Mouse (Mus musculus) layer of hippocampus, adult 8-10 months (tissue): ENCODE results near the gene Gpam. TPM values are rescaled to one million over a fixed set of nuclear protein-coding genes. Genes with fewer than 3 reads are reported as not detected.

Experiments used
- DNase-seq, 2 experiments: peaks; one replicate each; pipeline ENCODE4 v3.0.0; 2022; ENCODE audit warnings: low spot score in 2 of 2
- total RNA-seq, 4 experiments: library from RNA; stranded (reverse); gene quantifications; 2 replicates each; pipeline ENCODE4 v1.2.4; 2022

Gpam gene
- total RNA-seq, 4 experiments from 2014 or later, result 47.2 to 72.0 (median 60.2) TPM

- no peak for DNase-seq
Measured at GRCm38 (mm10) chr19:55139301-55139700, 12.3 kb upstream of the Gpam start.

DNA sequence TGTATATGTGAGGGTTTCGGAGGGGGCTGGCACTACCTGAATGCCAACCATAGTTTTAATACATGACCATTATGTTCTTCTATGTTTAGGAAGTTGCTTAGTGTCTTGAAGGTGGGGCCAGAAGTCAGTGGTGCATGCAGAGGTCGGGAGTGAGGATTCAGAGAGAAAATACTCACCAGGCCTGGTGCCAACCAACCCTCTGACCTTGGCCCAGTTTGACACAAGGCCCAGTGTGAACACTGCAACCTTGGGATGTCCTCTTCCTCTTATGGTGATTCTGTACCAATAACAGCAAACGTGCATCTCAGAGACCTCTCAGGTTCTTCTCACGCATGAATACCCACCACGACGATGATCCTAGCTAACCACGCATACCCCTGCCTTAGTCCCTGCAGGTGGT is 11.5 kb upstream of the Gpam start:
- no peak for DNase-seq

- no peak for DNase-seq
Measured at GRCm38 (mm10) chr19:55137884-55138283, 10.8 kb upstream of the Gpam start.

GRCm38 (mm10) chr19:55136693-55137427 is 9.8 kb upstream of the Gpam start:
- no peak for DNase-seq

DNA sequence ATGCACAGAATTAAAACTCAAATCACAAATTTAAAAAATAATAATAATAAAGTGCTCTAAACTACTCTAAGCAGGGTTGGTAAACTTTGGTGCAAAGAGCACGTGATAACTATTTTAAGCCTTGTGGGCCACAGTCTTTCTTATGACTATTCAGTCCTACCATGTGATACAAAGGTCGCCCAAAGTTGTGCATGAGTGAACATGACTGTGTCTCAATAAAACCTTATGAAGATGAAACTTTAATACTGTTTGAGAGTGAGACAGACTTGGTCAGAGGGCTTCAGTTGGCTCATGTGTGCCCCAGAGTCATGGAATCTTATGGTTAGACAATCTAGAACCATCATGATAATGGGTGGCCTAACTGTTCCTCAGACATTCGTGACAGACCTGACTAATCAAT is 8.9 kb upstream of the Gpam start:
- DNase-seq, result no peak

DNA sequence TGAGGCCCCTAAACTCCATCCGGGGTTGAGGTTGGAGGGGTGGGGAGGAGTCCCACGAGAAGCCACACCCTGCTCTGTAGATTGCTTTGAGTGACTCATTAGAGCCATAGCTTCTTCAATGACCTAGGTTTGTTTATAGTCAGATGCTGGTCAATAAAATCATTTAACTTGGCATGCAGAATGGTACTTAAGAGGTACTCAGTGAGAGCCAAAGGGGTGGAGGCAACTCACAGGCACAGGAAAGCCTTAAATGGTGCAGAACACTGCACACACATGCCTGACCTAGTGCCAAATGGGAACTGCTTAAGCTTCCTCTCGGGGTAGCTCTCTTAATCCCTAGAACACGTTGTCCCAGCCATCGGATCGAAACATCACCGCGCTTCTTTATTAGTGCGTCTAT is 7.5 kb upstream of the Gpam start:
- no peak for DNase-seq

- DNase-seq, result no peak
Measured at GRCm38 (mm10) chr19:55132476-55132875, 5.4 kb upstream of the Gpam start.

DNA sequence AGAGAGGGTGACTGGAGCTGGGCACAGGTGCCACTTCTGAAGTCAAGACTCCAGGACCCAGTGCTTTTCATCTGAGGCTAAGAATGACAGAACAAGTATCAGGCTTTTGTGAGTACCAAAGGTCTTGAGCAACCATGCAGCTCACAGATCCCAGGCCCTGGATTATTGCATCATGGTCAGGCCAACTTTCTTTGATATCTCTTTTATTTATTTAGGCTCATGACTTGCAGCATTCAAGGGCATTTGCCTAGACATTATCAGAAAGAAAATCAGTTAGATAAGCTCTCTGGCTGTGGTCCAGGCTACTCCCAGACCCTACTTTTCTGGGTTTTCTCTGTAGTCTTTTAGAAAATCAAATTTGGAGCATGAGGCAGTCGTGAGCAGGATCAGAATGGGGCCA is 4.7 kb upstream of the Gpam start:
- no peak for DNase-seq

DNA sequence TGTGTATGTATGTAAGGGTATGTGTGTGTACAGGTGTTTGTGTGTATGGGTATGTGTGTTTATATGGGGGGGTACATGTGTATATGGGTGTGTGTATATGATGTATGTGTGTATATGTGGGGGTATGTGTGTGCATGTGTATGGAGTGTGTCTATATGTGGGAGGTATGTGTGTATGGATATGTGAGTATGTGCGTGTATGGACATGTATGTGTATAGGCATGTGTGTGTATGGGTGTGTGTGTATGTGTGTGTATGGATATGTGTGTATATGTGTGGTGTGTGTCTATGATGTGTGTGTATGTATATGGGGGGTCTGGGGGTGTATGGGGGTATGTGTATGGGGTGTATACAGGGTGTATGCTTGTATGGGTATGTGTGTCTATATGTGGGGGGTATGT is 1.4 kb upstream of the Gpam start:
- no peak for DNase-seq

DNA sequence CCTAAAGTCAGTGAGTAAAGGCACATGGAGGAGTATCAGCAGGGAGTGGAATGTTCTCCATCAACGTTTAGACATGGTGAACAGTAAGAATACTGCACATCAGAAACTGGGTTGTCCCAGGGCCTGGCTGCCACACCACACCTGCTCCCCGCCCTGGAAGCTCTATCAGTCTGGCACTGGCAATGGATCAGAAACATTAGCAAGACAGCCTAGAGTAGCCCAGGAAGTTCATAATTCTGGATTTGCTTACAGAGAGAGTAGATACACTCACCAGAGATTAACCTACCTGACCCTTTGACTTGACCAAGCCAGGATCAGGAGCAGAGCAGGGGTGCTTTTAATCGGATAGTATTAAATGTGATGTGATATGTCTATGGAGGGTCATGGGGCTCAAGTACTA is 1.6 kb downstream of the Gpam start:
- no peak for DNase-seq

DNA sequence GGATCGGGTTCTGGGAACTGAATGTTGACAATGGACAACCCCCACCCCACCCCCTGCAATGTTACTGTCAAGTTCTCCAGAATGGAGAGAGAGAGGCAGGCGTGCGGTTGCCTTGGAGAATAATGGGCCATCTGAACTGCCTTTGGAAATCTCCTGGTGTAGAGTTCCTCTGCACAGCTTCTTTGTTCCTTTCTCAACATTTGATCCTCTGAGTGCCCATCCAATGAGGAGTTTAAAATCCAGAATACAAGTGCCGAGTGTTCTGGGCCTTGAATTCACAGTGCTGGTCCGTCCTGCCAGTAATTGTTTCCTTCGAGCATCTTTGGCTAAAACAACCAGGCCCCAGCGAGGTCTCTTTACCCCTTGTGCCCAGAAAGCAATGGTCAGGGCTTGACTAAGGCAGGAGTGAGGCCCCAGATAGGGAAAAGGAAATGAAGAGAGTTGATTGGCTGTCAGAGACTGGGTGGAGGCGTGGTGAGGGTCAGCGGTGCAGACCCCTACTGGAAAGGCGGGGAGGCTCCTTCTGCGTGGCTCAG is 4.0 kb downstream of the Gpam start:
- DNase-seq, result peak; percentile 31 to 43

GRCm38 (mm10) chr19:55122351-55122980 is 4.6 kb downstream of the Gpam start:
- peak in 1 of 2 experiments; percentile 18 for DNase-seq

DNA sequence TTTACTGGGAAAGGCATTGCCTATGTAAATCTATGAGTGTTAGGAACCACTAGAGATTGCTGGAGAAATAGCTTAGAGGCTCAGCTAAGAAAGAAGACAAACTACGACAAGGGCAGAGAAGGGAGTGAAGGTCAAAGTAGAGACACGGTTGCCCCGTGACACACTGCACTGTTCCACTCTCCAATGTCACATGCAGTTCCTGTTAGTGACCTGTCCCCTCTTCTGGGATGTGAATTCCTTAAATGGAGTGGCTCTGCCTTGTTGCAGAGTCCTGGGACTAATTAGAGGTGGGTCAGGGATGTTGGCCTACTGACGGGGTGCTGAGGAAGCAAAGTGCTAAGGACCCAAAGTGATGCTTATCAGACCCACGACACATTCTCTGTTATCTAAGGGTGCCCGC is 5.2 kb downstream of the Gpam start:
- DNase-seq, result no peak

DNA sequence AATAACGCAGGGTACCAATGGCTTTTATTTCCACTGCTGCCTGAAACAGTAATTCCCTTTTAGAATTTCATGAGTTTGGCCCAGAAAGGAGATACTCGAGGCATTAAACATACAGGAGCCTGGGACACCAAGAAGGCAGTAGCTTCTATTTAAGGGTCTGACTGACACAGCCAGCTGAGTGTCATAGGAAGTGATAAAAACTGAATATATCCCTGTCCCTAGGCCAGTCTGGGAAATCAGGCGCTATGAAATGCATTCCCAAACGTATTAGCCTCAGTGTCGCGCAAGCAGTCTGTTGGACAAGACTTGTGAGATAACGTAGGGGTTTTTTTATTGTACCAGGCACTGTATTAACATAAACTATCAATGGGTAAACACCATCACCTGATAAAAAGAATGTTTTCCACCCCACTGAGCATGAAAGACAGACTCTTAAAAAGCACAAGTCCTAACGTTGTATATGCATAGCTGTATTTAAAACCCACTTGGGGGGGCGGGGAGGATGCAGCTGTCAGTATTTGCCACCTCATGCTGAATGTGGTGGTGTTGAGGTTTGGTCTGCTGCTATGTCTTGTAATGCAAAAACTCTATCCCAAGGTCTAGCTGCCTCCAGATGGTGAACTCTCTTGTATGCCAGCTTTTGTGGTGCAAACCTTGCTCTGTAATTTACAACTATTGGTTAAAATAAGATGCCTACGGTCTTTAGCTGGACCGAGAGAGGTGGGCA is 6.4 kb downstream of the Gpam start:
- no peak for DNase-seq

- DNase-seq, result no peak
Measured at GRCm38 (mm10) chr19:55119541-55119940, 7.5 kb downstream of the Gpam start.

GRCm38 (mm10) chr19:55117991-55118390 is 9.0 kb downstream of the Gpam start:
- no peak for DNase-seq

DNA sequence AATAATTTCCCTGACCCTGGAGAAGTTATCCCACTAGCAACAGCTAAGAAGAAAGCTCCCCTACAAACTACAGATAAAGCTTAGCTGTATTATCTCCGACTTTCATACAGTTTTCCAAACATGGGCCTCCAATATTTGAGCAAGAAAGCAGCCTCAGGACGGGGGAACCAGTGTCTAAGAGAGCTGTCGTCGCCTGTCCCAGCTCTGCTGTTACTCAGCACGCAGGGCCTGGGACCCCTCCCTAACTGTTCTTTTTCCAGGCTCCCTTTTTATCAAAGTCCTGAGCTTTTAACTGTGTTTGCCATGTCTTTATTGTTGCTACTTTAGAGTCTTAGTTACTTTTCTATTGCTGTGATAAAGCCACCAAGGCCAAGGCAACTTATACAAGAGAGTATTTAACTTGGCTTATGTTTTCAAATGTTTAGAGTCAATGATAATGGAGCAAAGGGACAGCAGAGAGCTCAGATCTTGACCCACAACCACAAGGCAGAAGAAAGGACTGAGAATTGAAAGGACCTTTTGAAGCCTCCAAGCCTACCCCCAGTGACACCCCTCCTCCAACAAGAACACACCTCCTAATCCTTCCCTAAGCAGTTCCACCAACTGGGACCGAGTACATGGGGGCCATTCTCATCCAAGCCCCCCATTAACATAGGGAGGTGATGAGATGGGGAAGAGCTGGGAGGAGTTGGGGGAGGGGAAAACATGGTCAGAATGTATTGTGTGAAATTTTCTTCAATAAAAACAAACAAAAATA is 9.8 kb downstream of the Gpam start:
- no peak for DNase-seq

- DNase-seq, result no peak
Measured at GRCm38 (mm10) chr19:55115532-55115931, 11.5 kb downstream of the Gpam start.

- no peak for DNase-seq
Measured at GRCm38 (mm10) chr19:55114825-55115395, 12.1 kb downstream of the Gpam start.

DNA sequence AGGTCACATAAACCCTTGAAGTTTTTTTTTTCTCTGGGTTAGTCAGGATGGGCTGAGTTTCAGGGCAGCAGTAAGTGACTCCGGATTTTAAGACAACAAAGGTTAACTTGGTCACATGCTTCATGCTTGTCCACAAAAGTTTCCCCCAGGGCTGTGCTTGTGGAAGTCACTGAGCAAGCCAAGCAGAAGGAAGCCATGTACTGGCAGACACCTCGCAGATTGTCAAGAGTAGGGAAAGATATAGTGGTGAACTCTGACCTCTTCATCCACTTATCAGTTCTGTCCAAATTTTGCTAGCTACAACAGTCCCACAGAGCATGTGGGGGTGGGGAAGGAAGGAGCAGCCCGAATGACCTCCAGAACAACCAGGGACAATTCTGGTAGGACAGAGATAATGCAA is 19.1 kb downstream of the Gpam start:
- no peak for DNase-seq

GRCm38 (mm10) chr19:55105969-55106368 is 21.1 kb downstream of the Gpam start:
- no peak for DNase-seq
